Mouse (Mus musculus): ENCODE data around the gene Ip6k1.

- TF ChIP-seq CTCF (IDR thresholded peaks at IDR 0.05 in 2 of 3, conservative IDR thresholded peaks at IDR 0.05 in 1 of 3; ENCODE audit: control insufficient read depth in 1 of 3, insufficient read depth in 1 of 3, low read depth in 2 of 3, low read length in 3 of 3, poor library complexity in 1 of 3, severe bottlenecking in 1 of 3), result no peak
- TF ChIP-seq CHD1 (IDR thresholded peaks at IDR 0.05; ENCODE audit: low read depth, low read length), result no peak; the same call in 1 of the 2 replicates
- no peak for TF ChIP-seq POLR2AphosphoS2 (IDR thresholded peaks at IDR 0.05; ENCODE audit: low read length)
- no peak for TF ChIP-seq MAX (IDR thresholded peaks at IDR 0.05; ENCODE audit: low read length)
- TF ChIP-seq GATA1 (IDR thresholded peaks at IDR 0.05; ENCODE audit: low read depth, low read length), result no peak
Observed at GRCm38 (mm10) chr9:107983421-107983890, 18.8 kb upstream of the Ip6k1 start.

All from MEL (cell line).